Mouse (Mus musculus): ENCODE data around the gene Snx32. TPM values are rescaled to one million over a fixed set of nuclear protein-coding genes. Genes with fewer than 3 reads are reported as not detected.

Snx32 gene
- polyA plus RNA-seq, 1 experiment from 2014 or later = 17.2 TPM

GRCm38 (mm10) chr19:5515840-5516777, 5.8 kb upstream of the Snx32 start:
- H3K9me3 ChIP-seq (replicated peaks; ENCODE audit: control insufficient read depth, low read length) = no peaks in the 10 kb centered on the region
- 87% methylated on average over 7 of the region's 7 CpGs for WGBS
- H3K4me2 ChIP-seq (ENCODE audit: low read depth, low read length) = no peak overlapping the region
- H3K9ac ChIP-seq (ENCODE audit: low read length) = no peak overlapping the region
- no peak for ATAC-seq (replicated peaks; ENCODE audit: extremely low read depth, insufficient read depth, low FRiP score)
- no peaks in the 10 kb centered on the region for H3K27me3 ChIP-seq (ENCODE audit: control insufficient read depth, insufficient read depth, low read length)
- no peaks in the 10 kb centered on the region for H3K36me3 ChIP-seq (ENCODE audit: control insufficient read depth, insufficient read depth)
- no peak overlapping the region for H3K27ac ChIP-seq (ENCODE audit: low read length)
- no peak overlapping the region for H3K4me3 ChIP-seq (ENCODE audit: low read length)
- peaks cover 17% of the 10 kb centered on the region for H3K4me1 ChIP-seq (ENCODE audit: control insufficient read depth, insufficient read depth, low read length)

GRCm38 (mm10) chr19:5513005-5513349, 2.6 kb upstream of the Snx32 start:
- ATAC-seq (replicated peaks; ENCODE audit: extremely low read depth, insufficient read depth, low FRiP score) = no peak
- no peaks in the 10 kb centered on the region for H3K36me3 ChIP-seq (ENCODE audit: control insufficient read depth, insufficient read depth)
- peaks cover 26% of the 10 kb centered on the region for H3K4me1 ChIP-seq (ENCODE audit: control insufficient read depth, insufficient read depth, low read length)
- no peaks in the 10 kb centered on the region for H3K9me3 ChIP-seq (replicated peaks; ENCODE audit: control insufficient read depth, low read length)
- no peak overlapping the region for H3K4me2 ChIP-seq (ENCODE audit: low read depth, low read length)
- no peak overlapping the region for H3K4me3 ChIP-seq (ENCODE audit: low read length)
- no peak overlapping the region for H3K9ac ChIP-seq (ENCODE audit: low read length)
- H3K27me3 ChIP-seq (ENCODE audit: control insufficient read depth, insufficient read depth, low read length) = no peaks in the 10 kb centered on the region
- no peak overlapping the region; the same call in 1 of the 2 replicates for H3K27ac ChIP-seq (ENCODE audit: low read length)
- 76% methylated on average over 3 of the region's 3 CpGs for WGBS

GRCm38 (mm10) chr19:5512091-5513004, 2.0 kb upstream of the Snx32 start:
- Histone ChIP-seq H3K27ac (ENCODE audit: low read length) (peak overlapping the region; percentile 46), H3K4me3 (ENCODE audit: low read length) (peak overlapping the region; percentile 10; the same call in 1 of the 2 replicates), H3K9ac (ENCODE audit: low read length) (no peak overlapping the region), H3K4me1 (ENCODE audit: control insufficient read depth, insufficient read depth, low read length) (peaks cover 26% of the 10 kb centered on the region), H3K9me3 (replicated peaks; ENCODE audit: control insufficient read depth, low read length) (no peaks in the 10 kb centered on the region), H3K4me2 (ENCODE audit: low read depth, low read length) (peak overlapping the region; percentile 49), H3K27me3 (ENCODE audit: control insufficient read depth, insufficient read depth, low read length) (no peaks in the 10 kb centered on the region), H3K36me3 (ENCODE audit: control insufficient read depth, insufficient read depth) (no peaks in the 10 kb centered on the region)
- WGBS = 60% methylated on average over 12 of the region's 12 CpGs
- no peak for ATAC-seq (replicated peaks; ENCODE audit: extremely low read depth, insufficient read depth, low FRiP score)

- peak overlapping the region; percentile 66 for H3K9ac ChIP-seq (ENCODE audit: low read length)
- H3K4me3 ChIP-seq (ENCODE audit: low read length) = peak overlapping the region; percentile 54
- 43% methylated on average over 15 of the region's 15 CpGs for WGBS
- peak overlapping the region; percentile 15 for H3K27ac ChIP-seq (ENCODE audit: low read length)
- H3K36me3 ChIP-seq (ENCODE audit: control insufficient read depth, insufficient read depth) = no peaks in the 10 kb centered on the region
- no peaks in the 10 kb centered on the region for H3K9me3 ChIP-seq (replicated peaks; ENCODE audit: control insufficient read depth, low read length)
- peak overlapping the region; percentile 95 for H3K4me2 ChIP-seq (ENCODE audit: low read depth, low read length)
- no peaks in the 10 kb centered on the region for H3K27me3 ChIP-seq (ENCODE audit: control insufficient read depth, insufficient read depth, low read length)
- ATAC-seq (replicated peaks; ENCODE audit: extremely low read depth, insufficient read depth, low FRiP score) = no peak; the same call in 1 of the 2 replicates
- peaks cover 26% of the 10 kb centered on the region for H3K4me1 ChIP-seq (ENCODE audit: control insufficient read depth, insufficient read depth, low read length)
Measured at GRCm38 (mm10) chr19:5511074-5511632, 815 bp upstream of the Snx32 start.

GRCm38 (mm10) chr19:5503687-5504086, 6.7 kb downstream of the Snx32 start, which contains the start of gene 1700020D05Rik:
Gene 1700020D05Rik (minus strand): TSS chr19:5503787.
- WGBS = 61% methylated on average over 17 of the region's 17 CpGs
- Histone ChIP-seq H3K9ac (ENCODE audit: low read length) (no peak within 1 kb of the TSS), H3K36me3 (ENCODE audit: control insufficient read depth, insufficient read depth) (0 out of 2 replicates have a peak, but pooled peaks cover 5% of the 10 kb centered on the region), H3K9me3 (replicated peaks; ENCODE audit: control insufficient read depth, low read length) (no peaks in the 10 kb centered on the region), H3K4me1 (ENCODE audit: control insufficient read depth, insufficient read depth, low read length) (no peaks in the 10 kb centered on the region), H3K27me3 (ENCODE audit: control insufficient read depth, insufficient read depth, low read length) (no peaks in the 10 kb centered on the region), H3K27ac (ENCODE audit: low read length) (no peak within 1 kb of the TSS), H3K4me3 (ENCODE audit: low read length) (no peak within 1 kb of the TSS), H3K4me2 (ENCODE audit: low read depth, low read length) (no peak within 1 kb of the TSS)
- ATAC-seq (replicated peaks; ENCODE audit: extremely low read depth, insufficient read depth, low FRiP score) = no peak

GRCm38 (mm10) chr19:5500330-5500875, 9.9 kb downstream of the Snx32 start:
- no peaks in the 10 kb centered on the region for H3K9me3 ChIP-seq (replicated peaks; ENCODE audit: control insufficient read depth, low read length)
- no peak overlapping the region for H3K4me3 ChIP-seq (ENCODE audit: low read length)
- WGBS = 80% methylated on average over 2 of the region's 2 CpGs
- ATAC-seq (replicated peaks; ENCODE audit: extremely low read depth, insufficient read depth, low FRiP score) = no peak
- H3K9ac ChIP-seq (ENCODE audit: low read length) = no peak overlapping the region
- H3K27ac ChIP-seq (ENCODE audit: low read length) = no peak overlapping the region
- H3K27me3 ChIP-seq (ENCODE audit: control insufficient read depth, insufficient read depth, low read length) = no peaks in the 10 kb centered on the region
- H3K36me3 ChIP-seq (ENCODE audit: control insufficient read depth, insufficient read depth) = peaks cover 26% of the 10 kb centered on the region
- H3K4me1 ChIP-seq (ENCODE audit: control insufficient read depth, insufficient read depth, low read length) = no peaks in the 10 kb centered on the region
- H3K4me2 ChIP-seq (ENCODE audit: low read depth, low read length) = no peak overlapping the region

GRCm38 (mm10) chr19:5496052-5496370, 14.3 kb downstream of the Snx32 start:
- no peak overlapping the region for H3K9ac ChIP-seq (ENCODE audit: low read length)
- H3K9me3 ChIP-seq (replicated peaks; ENCODE audit: control insufficient read depth, low read length) = no peaks in the 10 kb centered on the region
- no peak overlapping the region for H3K4me3 ChIP-seq (ENCODE audit: low read length)
- no peak for ATAC-seq (replicated peaks; ENCODE audit: extremely low read depth, insufficient read depth, low FRiP score)
- H3K27me3 ChIP-seq (ENCODE audit: control insufficient read depth, insufficient read depth, low read length) = no peaks in the 10 kb centered on the region
- H3K4me2 ChIP-seq (ENCODE audit: low read depth, low read length) = no peak overlapping the region
- WGBS = 81% methylated on average over 16 of the region's 16 CpGs
- H3K4me1 ChIP-seq (ENCODE audit: control insufficient read depth, insufficient read depth, low read length) = peaks cover 14% of the 10 kb centered on the region
- H3K36me3 ChIP-seq (ENCODE audit: control insufficient read depth, insufficient read depth) = peaks cover 46% of the 10 kb centered on the region
- no peak overlapping the region for H3K27ac ChIP-seq (ENCODE audit: low read length)

GRCm38 (mm10) chr19:5495353-5496051, 14.8 kb downstream of the Snx32 start:
- Histone ChIP-seq H3K27ac (ENCODE audit: low read length) (no peak overlapping the region), H3K9me3 (replicated peaks; ENCODE audit: control insufficient read depth, low read length) (no peaks in the 10 kb centered on the region), H3K4me2 (ENCODE audit: low read depth, low read length) (no peak overlapping the region), H3K4me1 (ENCODE audit: control insufficient read depth, insufficient read depth, low read length) (peaks cover 14% of the 10 kb centered on the region), H3K4me3 (ENCODE audit: low read length) (no peak overlapping the region), H3K36me3 (ENCODE audit: control insufficient read depth, insufficient read depth) (peaks cover 46% of the 10 kb centered on the region), H3K27me3 (ENCODE audit: control insufficient read depth, insufficient read depth, low read length) (no peaks in the 10 kb centered on the region), H3K9ac (ENCODE audit: low read length) (no peak overlapping the region)
- ATAC-seq (replicated peaks; ENCODE audit: extremely low read depth, insufficient read depth, low FRiP score) = no peak
- WGBS = 76% methylated on average over 12 of the region's 12 CpGs

All from heart, embryonic 16.5 days (tissue).